Mouse (Mus musculus): ENCODE data around the gene Cwc27. TPM values are rescaled to one million over a fixed set of nuclear protein-coding genes. Genes with fewer than 3 reads are reported as not detected.

Cwc27 gene
- polyA plus RNA-seq, 1 experiment: 5.5 TPM

DNA sequence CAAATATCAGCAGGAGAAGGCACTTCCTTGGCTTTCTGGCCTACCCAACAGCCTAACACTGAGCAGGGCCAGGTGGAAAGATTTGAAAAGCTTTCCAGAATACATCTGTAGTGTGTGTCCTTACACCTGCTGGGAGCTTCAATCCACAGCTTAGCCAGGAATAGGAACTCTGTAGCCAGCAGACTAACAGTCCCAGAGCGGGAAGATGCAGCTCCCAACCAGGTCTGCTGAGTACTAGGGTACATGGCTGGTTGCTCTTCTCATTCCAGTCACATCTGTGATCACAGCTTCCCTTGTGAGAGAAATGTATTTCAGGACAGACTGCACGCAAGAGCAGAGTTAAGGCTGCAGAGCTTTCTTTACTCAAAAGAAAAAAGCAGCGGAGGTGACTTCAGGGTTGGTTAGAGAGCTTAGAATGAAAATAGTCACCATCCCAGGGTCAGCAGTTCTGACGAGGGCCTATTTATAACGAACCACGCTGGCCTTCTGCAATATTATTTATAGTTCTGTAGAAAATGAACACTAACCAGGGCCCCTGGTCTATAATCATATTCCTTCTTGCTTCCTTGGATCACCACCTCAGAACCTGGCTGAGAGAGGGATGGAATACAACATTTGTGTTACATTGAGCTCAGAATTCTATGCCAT is 171.0 kb downstream of the Cwc27 start:
- no peak for DNase-seq (ENCODE audit: low read depth)

GRCm38 (mm10) chr13:104644185-104644584 is 172.8 kb downstream of the Cwc27 start:
- no peak for DNase-seq (ENCODE audit: low read depth)

DNA sequence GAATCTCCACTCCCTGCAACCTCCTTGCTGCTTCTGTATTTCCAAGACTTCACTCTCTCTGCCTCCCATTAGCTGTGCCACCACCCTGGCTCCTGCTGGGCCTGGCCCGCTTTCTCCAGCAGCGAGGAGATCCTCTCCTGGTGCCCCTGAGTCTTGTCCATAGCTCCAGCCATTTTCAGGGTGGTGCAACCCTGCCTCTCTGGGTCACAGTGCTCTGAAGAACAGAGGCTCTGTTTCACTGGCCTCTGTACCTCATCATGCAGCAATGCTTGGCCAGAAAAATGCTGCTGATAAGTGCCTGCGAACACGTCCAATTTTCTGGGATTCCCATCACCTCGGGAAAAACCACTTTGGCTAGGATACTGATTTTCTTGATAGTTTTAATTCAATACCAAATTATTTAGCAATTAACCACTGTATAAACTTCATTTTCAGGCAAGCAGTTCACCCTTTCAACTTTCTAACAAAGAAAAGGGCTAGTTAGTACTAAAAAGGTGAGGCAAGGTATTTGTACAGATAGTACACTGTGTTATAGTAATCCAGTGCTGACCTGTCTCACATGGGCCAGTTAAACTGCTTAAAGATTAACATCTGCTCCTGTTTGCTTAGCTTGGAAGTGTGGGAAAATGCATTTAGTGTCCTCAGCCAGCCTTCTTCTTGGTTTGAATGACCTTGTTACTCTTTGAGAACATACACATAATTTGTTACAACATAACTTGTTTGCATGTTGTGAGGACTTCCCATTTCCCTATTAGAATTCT is 176.1 kb downstream of the Cwc27 start:
- no peak for DNase-seq (ENCODE audit: low read depth)

DNA sequence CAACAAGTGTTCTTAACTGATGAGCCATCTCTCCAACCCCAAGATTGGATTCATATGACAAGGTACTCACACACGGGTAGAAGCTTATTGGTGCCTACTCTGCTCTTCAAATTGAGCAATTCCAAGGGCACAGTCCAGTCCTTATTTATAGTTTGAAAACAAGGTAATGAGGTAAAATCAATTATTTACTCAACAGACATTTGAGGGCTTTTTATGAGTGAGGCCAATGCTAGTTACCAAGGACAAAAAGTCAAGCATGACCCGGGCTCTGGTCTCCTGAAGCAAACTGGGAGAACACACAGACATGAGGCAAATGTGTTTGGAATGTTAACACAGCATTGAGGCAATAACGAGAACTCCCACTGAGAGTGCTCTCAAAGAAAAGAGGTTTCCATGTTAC is 178.0 kb downstream of the Cwc27 start:
- no peak for DNase-seq (ENCODE audit: low read depth)

- DNase-seq (ENCODE audit: low read depth): no peak
These were observed 180.9 kb downstream of the Cwc27 start for GRCm38 (mm10) chr13:104635965-104636462.

GRCm38 (mm10) chr13:104634708-104635107 is 182.2 kb downstream of the Cwc27 start:
- DNase-seq (ENCODE audit: low read depth): no peak

DNA sequence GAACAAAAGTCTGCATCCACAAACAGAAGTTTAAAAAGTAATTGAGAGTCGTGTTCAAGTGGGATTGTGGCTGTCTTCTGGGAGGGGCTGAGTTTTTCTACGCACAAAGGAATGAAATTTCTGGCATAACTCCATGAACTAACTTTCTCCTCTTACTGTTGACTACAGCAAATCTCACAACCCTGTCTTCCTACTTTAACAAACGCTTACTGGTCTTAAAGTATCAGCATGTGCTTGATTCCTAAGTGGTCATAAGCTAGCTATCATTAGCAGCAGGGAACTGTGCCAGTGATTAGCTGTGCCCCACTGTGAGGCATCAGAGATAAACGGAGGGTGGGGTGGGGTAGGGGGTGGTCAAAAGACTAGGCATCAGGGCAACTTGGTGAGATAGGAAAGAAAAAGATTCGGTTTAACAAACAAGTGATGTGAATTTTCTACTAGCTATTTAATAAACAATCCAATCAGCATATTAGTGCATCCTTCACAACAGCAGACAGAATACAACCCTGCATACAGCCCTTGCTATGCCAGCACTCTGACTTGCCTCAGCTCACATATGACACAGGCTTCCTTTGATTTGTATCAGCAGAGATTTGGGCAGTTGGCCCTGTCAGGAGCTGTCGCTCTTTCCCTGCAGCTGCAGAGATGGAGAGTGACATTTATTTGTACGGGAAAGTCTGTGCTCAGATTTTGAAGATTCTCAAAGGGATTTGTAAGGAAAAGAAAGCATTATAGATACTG is 184.3 kb downstream of the Cwc27 start:
- DNase-seq (ENCODE audit: low read depth): no peak

DNA sequence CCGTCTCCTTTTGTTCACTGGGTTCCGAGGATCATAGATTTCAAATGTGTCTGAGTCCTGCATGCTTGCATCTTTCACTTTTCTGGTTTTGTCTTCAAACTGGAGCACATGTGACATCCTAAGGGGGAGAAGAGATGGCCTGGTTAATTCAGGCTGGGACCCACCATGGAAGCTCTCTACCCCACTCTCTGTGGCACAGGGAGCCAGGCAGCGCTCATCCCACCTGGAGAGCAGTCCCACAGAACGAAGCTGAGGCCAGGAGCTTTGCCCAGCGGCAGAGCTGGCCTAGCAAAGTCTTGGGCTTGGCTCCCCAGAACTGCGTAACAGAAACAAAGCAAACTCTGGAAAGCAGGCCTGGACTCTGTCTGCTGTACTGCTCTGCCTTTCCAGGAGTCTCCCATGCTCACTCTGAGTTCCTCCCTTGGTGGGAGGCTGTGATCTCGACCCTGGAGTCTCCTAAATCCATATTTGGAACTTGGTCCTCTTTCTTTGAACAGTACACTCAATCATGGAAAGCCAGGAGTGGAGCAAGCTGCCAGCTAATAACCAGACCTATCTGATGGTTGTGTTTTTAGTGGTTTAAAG is 185.2 kb downstream of the Cwc27 start:
- DNase-seq (ENCODE audit: low read depth): no peak

DNA sequence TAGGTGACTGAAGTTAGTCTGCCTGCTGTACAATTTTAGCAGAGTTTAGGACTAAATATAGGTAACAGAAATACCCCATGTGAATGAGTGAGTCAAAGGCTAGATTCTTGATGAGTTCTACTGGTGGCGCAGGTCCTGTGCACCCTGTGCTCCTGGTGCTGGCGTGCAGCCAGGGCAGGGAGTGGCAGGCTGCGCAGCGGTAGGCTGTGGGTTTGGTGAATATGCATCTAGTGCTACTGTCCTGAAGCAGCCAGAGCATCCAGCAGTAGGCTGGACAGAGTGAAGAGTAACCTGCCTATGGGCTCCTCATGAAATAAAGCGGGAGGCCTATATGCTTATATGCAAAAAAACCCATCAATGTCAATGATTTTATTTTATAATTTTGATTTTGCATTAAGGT is 186.1 kb downstream of the Cwc27 start:
- DNase-seq (ENCODE audit: low read depth): no peak

- no peak for DNase-seq (ENCODE audit: low read depth)
These were observed 187.3 kb downstream of the Cwc27 start for GRCm38 (mm10) chr13:104629621-104630020.

- DNase-seq (ENCODE audit: low read depth): no peak
These were observed 188.9 kb downstream of the Cwc27 start for GRCm38 (mm10) chr13:104628019-104628418.

- no peak for DNase-seq (ENCODE audit: low read depth)
These were observed 189.6 kb downstream of the Cwc27 start for GRCm38 (mm10) chr13:104627169-104627909.

- no peak for DNase-seq (ENCODE audit: low read depth)
These were observed 193.6 kb downstream of the Cwc27 start for GRCm38 (mm10) chr13:104623130-104623891.

DNA sequence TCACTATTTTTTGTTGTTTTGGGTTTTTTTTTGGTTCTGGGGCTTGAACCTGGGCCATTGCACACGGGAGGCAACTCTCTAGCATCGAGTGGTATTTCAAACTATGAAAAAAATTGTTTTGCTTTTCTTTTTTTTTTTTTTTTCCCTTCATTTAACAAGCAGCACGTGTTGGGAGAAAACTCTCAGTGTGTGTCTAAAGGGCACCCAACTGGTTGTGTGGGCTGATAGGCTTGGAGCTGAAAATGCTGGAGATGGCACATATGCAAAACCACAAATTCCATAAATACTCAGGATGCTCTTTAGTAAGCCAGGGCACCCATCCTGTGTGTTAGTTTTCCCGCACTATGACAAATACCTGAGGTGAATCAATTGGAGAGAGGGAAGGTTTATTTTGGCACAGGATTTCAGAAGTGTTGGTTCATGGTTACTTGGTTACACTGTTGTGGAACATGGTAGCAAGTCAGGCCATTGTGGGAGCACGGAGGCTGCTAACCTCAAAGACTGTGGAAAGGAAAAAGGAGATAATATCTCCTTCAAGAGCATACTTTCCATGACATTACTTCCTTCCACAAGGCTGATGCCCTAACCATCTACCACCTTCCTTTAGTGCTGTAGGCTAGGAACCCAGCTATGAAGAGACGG is 194.7 kb downstream of the Cwc27 start:
- DNase-seq (ENCODE audit: low read depth): no peak

- no peak for DNase-seq (ENCODE audit: low read depth)
These were observed 196.5 kb downstream of the Cwc27 start for GRCm38 (mm10) chr13:104620423-104620822.

DNA sequence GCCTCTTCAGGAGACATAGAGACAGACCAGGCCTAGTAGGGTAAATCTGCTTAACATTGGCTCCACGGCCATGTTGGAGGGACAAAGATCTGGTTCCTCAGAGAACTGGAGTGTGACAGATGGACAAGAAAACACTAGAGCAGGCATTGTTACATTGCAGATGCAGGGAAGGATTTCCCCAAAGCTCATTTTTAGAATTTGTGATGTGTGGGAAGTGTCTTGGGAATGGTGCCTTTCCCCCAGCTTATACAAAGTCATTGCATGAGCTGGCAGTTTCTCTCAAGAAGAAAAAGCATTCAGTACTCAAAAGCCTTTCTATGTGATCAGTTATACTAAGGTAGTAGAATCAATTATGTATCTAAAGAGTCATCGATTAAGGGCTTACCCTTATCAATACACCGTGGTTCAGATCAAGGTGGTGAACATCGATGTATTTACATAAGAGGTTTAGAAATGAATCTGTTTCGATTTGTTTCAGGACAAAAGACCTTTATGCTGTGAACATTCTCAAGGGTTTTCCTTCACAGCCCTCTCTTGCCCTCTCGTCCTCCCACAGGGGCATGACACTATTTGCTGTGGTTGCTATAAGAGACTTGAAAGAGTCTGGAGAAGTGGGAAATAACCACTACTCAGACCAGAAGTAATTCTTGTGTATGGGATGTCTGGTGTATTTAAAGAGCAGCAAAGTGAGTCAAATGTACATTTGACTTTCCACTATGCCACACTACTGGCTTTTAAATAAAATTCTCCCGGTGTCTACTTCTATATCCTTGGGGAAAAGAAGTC is 197.2 kb downstream of the Cwc27 start:
- no peak for DNase-seq (ENCODE audit: low read depth)

- no peak for DNase-seq (ENCODE audit: low read depth)
These were observed 199.7 kb downstream of the Cwc27 start for GRCm38 (mm10) chr13:104617201-104617600.

DNA sequence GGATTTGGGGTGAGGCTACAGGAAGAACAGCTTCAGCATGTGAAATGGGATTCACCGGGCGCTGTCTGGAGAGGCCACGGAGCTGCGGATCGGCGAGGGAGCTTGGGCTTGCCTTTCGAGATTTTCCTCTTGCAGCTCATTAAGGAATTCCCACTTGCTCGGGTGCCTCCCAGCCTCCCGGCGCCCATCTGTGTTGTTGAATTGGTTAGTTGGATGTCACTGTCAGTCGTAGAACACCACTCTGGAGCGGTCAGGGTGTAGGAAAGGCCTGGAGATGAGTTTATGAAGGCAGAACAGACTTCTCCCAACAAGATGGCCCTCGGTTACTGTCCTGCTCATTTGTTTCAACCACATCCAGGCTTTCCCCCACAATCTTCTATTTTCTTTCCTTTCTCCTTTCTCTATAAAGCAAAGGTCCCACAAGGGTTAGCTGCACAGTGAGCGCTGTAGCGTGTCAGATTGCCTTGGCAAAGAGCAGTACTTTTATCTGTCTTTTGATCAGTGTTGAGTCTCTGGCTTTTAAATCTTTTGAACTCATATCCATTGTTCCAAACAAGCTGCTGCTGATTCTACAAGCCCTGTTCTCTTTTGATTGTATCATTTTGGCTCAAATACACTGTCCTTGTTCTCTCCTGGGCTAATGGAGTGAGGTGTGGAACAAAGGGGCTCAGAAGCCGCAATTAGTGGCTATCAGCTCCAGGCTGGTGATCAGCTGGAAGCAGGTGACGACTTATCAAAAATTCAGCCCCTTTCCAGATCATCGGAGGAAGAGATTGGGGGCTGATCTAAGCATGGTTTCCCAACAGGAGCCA is 200.7 kb downstream of the Cwc27 start:
- no peak for DNase-seq (ENCODE audit: low read depth)

DNA sequence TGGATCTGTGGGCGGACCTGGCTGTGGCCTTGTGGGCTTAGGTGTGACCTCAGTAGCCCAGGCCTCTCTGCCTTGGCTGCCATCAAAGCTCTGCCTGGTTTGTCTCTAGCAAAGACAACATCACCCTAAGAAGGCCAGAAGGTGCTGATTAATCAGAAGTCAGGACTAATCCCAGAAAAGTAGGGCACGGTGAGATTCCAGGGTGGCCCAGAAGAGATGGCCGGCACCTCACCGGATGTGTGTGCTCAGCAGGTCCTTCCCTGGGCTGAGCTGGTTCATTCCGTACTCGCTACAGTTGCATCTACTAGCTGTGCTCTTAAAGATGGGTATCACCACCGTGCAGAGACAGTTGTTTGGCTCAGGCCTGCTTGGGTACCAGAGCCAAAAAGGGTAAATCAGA is 201.8 kb downstream of the Cwc27 start:
- no peak for DNase-seq (ENCODE audit: low read depth)
